ENCODE assay signal across 12 mouse cellular contexts in the genomic region with DNA sequence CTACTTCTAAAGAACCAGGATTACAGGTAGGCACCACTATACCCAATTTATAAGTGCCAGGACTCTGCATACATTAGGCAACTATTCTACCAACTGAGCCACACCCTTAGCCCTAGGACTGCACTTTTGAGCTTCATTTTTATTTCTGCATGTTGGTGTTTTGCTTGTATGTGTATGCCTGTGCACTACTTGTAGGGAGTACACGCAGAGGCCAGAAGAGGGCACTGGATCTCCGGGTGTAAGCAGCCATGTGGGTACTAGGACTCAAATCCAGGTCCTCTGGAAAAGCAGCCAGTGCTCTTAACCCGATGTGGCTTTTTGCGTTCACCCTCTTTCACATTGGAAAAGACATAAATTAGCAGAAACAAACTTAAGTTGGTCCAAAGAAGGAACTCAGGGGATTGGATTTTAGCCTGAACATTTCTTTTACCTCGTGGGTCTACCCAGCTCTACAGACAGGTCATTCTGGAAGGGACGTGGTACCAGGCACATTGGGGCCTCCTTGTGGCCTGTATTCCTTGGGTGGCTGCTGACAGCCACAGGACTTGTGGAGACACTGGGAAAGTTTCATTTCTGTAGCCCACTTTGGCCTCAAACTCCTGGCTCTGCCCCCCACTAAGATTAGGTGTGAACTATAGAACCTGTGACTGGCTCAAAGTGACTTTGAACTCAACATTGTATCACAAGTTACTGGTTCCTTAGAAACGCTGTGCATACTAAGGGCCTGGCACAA. TPM values are rescaled to one million over a fixed set of nuclear protein-coding genes. Genes with fewer than 3 reads are reported as not detected.
DNase-seq lines count a peak whose midpoint lies in the region; ATAC-seq and TF ChIP-seq lines count a peak whose summit lies in the region.
"Had no signal": no experiment of that assay in that cellular context is flagged by ENCODE, and none has a peak within 500 bp of the region (broad histone marks: within the 10 kb centered on the region; RNA-seq: fewer than 3 reads in every experiment).

No protein-coding gene starts in this region.

- no peak overlapping the region for H3K27ac ChIP-seq in forebrain, postnatal 0 days (ENCODE audit: low read depth, low read length)
- H3K27ac ChIP-seq in forebrain, embryonic 15.5 days (replicated peaks), result no peak overlapping the region
- H3K27ac ChIP-seq in lung, embryonic 14.5 days (ENCODE audit: low read depth), result no peak overlapping the region
- H3K27ac ChIP-seq: embryonic facial prominence, embryonic 12.5 days; heart, embryonic 13.5 days; liver, embryonic 13.5 days had no signal

- H3K36me3 ChIP-seq in forebrain, postnatal 0 days (ENCODE audit: insufficient read depth), result peaks cover 23% of the 10 kb centered on the region
- H3K36me3 ChIP-seq in forebrain, embryonic 15.5 days, result peaks cover 15% of the 10 kb centered on the region
- no peaks in the 10 kb centered on the region for H3K36me3 ChIP-seq in lung, embryonic 14.5 days (ENCODE audit: insufficient read depth)
- H3K36me3 ChIP-seq: embryonic facial prominence, embryonic 12.5 days; heart, embryonic 13.5 days; liver, embryonic 13.5 days had no signal

- TF ChIP-seq CTCF in forebrain, postnatal 0 days (IDR thresholded peaks at IDR 0.05; ENCODE audit: low read depth), result peak; percentile 29; the same call in 1 of the 2 replicates
- TF ChIP-seq CTCF in lung, embryonic 14.5 days (IDR thresholded peaks at IDR 0.05; ENCODE audit: low read depth), result peak; percentile 41; the same call in 1 of the 2 replicates

- no peak overlapping the region for H3K9ac ChIP-seq in forebrain, postnatal 0 days
- H3K9ac ChIP-seq in forebrain, embryonic 15.5 days (replicated peaks), result no peak overlapping the region
- no peak overlapping the region for H3K9ac ChIP-seq in lung, embryonic 14.5 days
- H3K9ac ChIP-seq: embryonic facial prominence, embryonic 12.5 days; heart, embryonic 13.5 days; liver, embryonic 13.5 days had no signal

- no peak for ATAC-seq in forebrain, postnatal 0 days
- ATAC-seq in forebrain, embryonic 15.5 days (replicated peaks), result no peak
- ATAC-seq in lung, embryonic 14.5 days (ENCODE audit: insufficient read depth), result no peak

- no peak overlapping the region for H3K4me3 ChIP-seq in forebrain, postnatal 0 days (ENCODE audit: low read depth, low read length)
- H3K4me3 ChIP-seq in forebrain, embryonic 15.5 days, result no peak overlapping the region
- H3K4me3 ChIP-seq in lung, embryonic 14.5 days (ENCODE audit: low read depth, low read length), result no peak overlapping the region
- H3K4me3 ChIP-seq: embryonic facial prominence, embryonic 12.5 days; heart, embryonic 13.5 days; liver, embryonic 13.5 days had no signal

- H3K4me1 ChIP-seq in forebrain, postnatal 0 days (ENCODE audit: insufficient read depth), result no peaks in the 10 kb centered on the region
- H3K4me1 ChIP-seq in forebrain, embryonic 15.5 days, result no peaks in the 10 kb centered on the region
- no peaks in the 10 kb centered on the region for H3K4me1 ChIP-seq in lung, embryonic 14.5 days (ENCODE audit: insufficient read depth)
- H3K4me1 ChIP-seq: liver, embryonic 13.5 days had no signal

- H3K27me3 ChIP-seq in forebrain, postnatal 0 days (ENCODE audit: insufficient read depth, low read length), result no peaks in the 10 kb centered on the region
- no peaks in the 10 kb centered on the region for H3K27me3 ChIP-seq in forebrain, embryonic 15.5 days
- H3K27me3 ChIP-seq in lung, embryonic 14.5 days (ENCODE audit: insufficient read depth, low read length), result no peaks in the 10 kb centered on the region
- H3K27me3 ChIP-seq: embryonic facial prominence, embryonic 12.5 days had no signal

- H3K9me3 ChIP-seq in forebrain, postnatal 0 days (ENCODE audit: low read length), result no peaks in the 10 kb centered on the region
- H3K9me3 ChIP-seq in forebrain, embryonic 15.5 days, result no peaks in the 10 kb centered on the region
- no peaks in the 10 kb centered on the region for H3K9me3 ChIP-seq in lung, embryonic 14.5 days (ENCODE audit: low read depth, low read length)
- H3K9me3 ChIP-seq: embryonic facial prominence, embryonic 12.5 days; heart, embryonic 13.5 days; liver, embryonic 13.5 days had no signal

- no peak overlapping the region for H3K4me2 ChIP-seq in forebrain, postnatal 0 days (ENCODE audit: low read depth)
- H3K4me2 ChIP-seq in forebrain, embryonic 15.5 days (replicated peaks), result no peak overlapping the region
- no peak overlapping the region for H3K4me2 ChIP-seq in lung, embryonic 14.5 days
- H3K4me2 ChIP-seq: embryonic facial prominence, embryonic 12.5 days; heart, embryonic 13.5 days; liver, embryonic 13.5 days had no signal

- WGBS in forebrain, postnatal 0 days, result 79% methylated on average over 7 of the region's 7 CpGs
- 81% methylated on average over 7 of the region's 7 CpGs for WGBS in forebrain, embryonic 15.5 days
- 75% methylated on average over 7 of the region's 7 CpGs for WGBS in lung, embryonic 14.5 days

- no peak for DNase-seq in forebrain, postnatal 0 days
- no peak for DNase-seq in lung, embryonic 14.5 days
- no peak for DNase-seq in lung, postnatal 25 days (ENCODE audit: low spot score)
- DNase-seq in T-cell, adult 2 months (ENCODE audit: low spot score), result peak; percentile 31
- peak; percentile 12 for DNase-seq in lung, postnatal 14 days
- no peak for DNase-seq in urinary bladder, postnatal 4 days (ENCODE audit: low spot score in 2 of 2)
- no peak for DNase-seq in layer of hippocampus, adult 9-11 months
- DNase-seq: layer of hippocampus, postnatal 36 days; liver, embryonic 13.5 days had no signal

RNA-seq across cellular contexts. Expression of a gene that starts 45.7 kb away (rescaled TPM):
- 24.5 and 27.9 TPM in 2 replicates for total RNA-seq in forebrain, postnatal 0 days (2014; rRNA removed)
- 28.2 and 30.0 TPM in 2 replicates for polyA plus RNA-seq in forebrain, postnatal 0 days (2015; fragmentation: Nextera tagmentation; extraction: Ambion mirVana)
- polyA plus RNA-seq in forebrain, embryonic 15.5 days (2015; fragmentation: Nextera tagmentation; extraction: Ambion mirVana), result 42.3 and 50.5 TPM in 2 replicates
- polyA plus RNA-seq in lung, embryonic 14.5 days (2014; fragmentation: Nextera tagmentation; extraction: Ambion mirVana), result 49.4 and 49.9 TPM in 2 replicates

RNA-seq across cellular contexts. Expression of a gene that starts 50.1 kb away (rescaled TPM):
- total RNA-seq in forebrain, postnatal 0 days (2014; rRNA removed), result 27.4 and 34.1 TPM in 2 replicates
- polyA plus RNA-seq in forebrain, postnatal 0 days (2015; fragmentation: Nextera tagmentation; extraction: Ambion mirVana), result 3.0 and 5.5 TPM in 2 replicates
- polyA plus RNA-seq in forebrain, embryonic 15.5 days (2015; fragmentation: Nextera tagmentation; extraction: Ambion mirVana), result 7.3 and 7.9 TPM in 2 replicates
- polyA plus RNA-seq in lung, embryonic 14.5 days (2014; fragmentation: Nextera tagmentation; extraction: Ambion mirVana), result 0.15 and 0.24 TPM in 2 replicates

RNA-seq across cellular contexts. Expression of a gene that starts 57.0 kb away (rescaled TPM):
- 32.0 and 35.8 TPM in 2 replicates for total RNA-seq in forebrain, postnatal 0 days (2014; rRNA removed)
- 25.4 and 37.0 TPM in 2 replicates for polyA plus RNA-seq in forebrain, postnatal 0 days (2015; fragmentation: Nextera tagmentation; extraction: Ambion mirVana)
- polyA plus RNA-seq in forebrain, embryonic 15.5 days (2015; fragmentation: Nextera tagmentation; extraction: Ambion mirVana), result 45.4 and 49.0 TPM in 2 replicates
- 27.9 and 30.9 TPM in 2 replicates for polyA plus RNA-seq in lung, embryonic 14.5 days (2014; fragmentation: Nextera tagmentation; extraction: Ambion mirVana)

RNA-seq across cellular contexts. Expression of a gene that starts 59.9 kb away (rescaled TPM):
- 0.10 TPM in 1 of 2 replicates, not detected in the other for total RNA-seq in forebrain, postnatal 0 days (2014; rRNA removed)
- polyA plus RNA-seq in forebrain, postnatal 0 days (2015; fragmentation: Nextera tagmentation; extraction: Ambion mirVana), result not detected in 2 replicates
- 0.37 TPM in 1 of 2 replicates, not detected in the other for polyA plus RNA-seq in forebrain, embryonic 15.5 days (2015; fragmentation: Nextera tagmentation; extraction: Ambion mirVana)
- 0.18 and 0.20 TPM in 2 replicates for polyA plus RNA-seq in lung, embryonic 14.5 days (2014; fragmentation: Nextera tagmentation; extraction: Ambion mirVana)
- total RNA-seq: layer of hippocampus, postnatal 36 days had no signal

Comparison
In these comparisons a context has a peak if more than half of its experiments do, and no peak if none do; other contexts are left out.
1. DNase-seq: peak in T-cell, adult 2 months (single experiment) and lung, postnatal 14 days (single experiment); none in forebrain, postnatal 0 days (single experiment), lung, embryonic 14.5 days (single experiment), lung, postnatal 25 days (single experiment), urinary bladder, postnatal 4 days (0 of 2) and layer of hippocampus, adult 9-11 months (single experiment).